Mouse (Mus musculus) CH12.LX (cell line): ENCODE measurements around the gene Slco2b1. TPM values are rescaled to one million over a fixed set of nuclear protein-coding genes. Genes with fewer than 3 reads are reported as not detected.

Experiments
- DNase-seq: peaks from one replicate; pipeline ENCODE4 v3.0.0-alpha.2; 2013; ENCODE audit errors: extremely low read depth
- H3K27ac ChIP-seq: 2 replicates; pipeline ENCODE4 v1.5.1; 2012; ENCODE audit warnings: low read depth, mild to moderate bottlenecking, control low read depth, moderate library complexity; ENCODE audit not compliant: insufficient read depth
- H3K27me3 ChIP-seq: replicated peaks from 2 replicates; pipeline ENCODE3; 2012; ENCODE audit warnings: inconsistent platforms
- H3K36me3 ChIP-seq, 2 experiments: replicated peaks in 1 of 2; 2 replicates each; pipeline versions ENCODE3 to v1.6.1; 2012; ENCODE audit warnings: inconsistent platforms in 1 of 2, low read length in 1 of 2, mild to moderate bottlenecking in 1 of 2, mixed read lengths in 1 of 2, moderate library complexity in 1 of 2; ENCODE audit not compliant: control insufficient read depth in 1 of 2, insufficient read depth in 1 of 2
- H3K4me1 ChIP-seq, 2 experiments: 2 replicates each; pipeline ENCODE4 v1.6.1; 2012; ENCODE audit warnings: inconsistent platforms in 1 of 2, moderate library complexity in 1 of 2; ENCODE audit not compliant: insufficient read depth in 2 of 2, control insufficient read depth in 1 of 2
- H3K4me2 ChIP-seq: 2 replicates; pipeline ENCODE4 v1.6.1; 2012; ENCODE audit warnings: low read depth, mild to moderate bottlenecking, control low read depth; ENCODE audit not compliant: poor library complexity, insufficient read depth, severe bottlenecking
- H3K4me3 ChIP-seq, 3 experiments: fragments of 150-350 bp in 1 of 3; sonication (generic) in 1 of 3; replicated peaks in 1 of 3; 2 replicates each; pipeline versions ENCODE3 to v1.5.1; 2011 to 2012; ENCODE audit warnings: low read depth in 2 of 3, low read length in 2 of 3, mild to moderate bottlenecking in 2 of 3, moderate library complexity in 2 of 3, control low read depth in 1 of 3, improper control_type of control experiment in 1 of 3, inconsistent platforms in 1 of 3, mixed read lengths in 1 of 3; ENCODE audit not compliant: poor library complexity in 1 of 3
- H3K79me2 ChIP-seq: replicated peaks from 2 replicates; pipeline ENCODE4 v1.6.1; 2012; ENCODE audit warnings: mild to moderate bottlenecking, moderate library complexity; ENCODE audit not compliant: control insufficient read depth, poor library complexity, insufficient read depth, severe bottlenecking; ENCODE audit errors: extremely low read depth
- H3K9ac ChIP-seq: 2 replicates; pipeline ENCODE4 v1.6.1; 2012; ENCODE audit warnings: low read depth, mild to moderate bottlenecking, control low read depth, moderate library complexity; ENCODE audit not compliant: insufficient read depth
- H3K9me3 ChIP-seq: replicated peaks from 2 replicates; pipeline ENCODE3; 2012; ENCODE audit warnings: low read length, inconsistent platforms, mixed read lengths
- CTCF ChIP-seq, 2 experiments: IDR thresholded peaks in 1 of 2; conservative IDR thresholded peaks in 1 of 2; 2 replicates each; pipeline ENCODE4 v1.5.1; 2011 to 2012; ENCODE audit warnings: low read depth in 2 of 2, low read length in 2 of 2, improper control_type of control experiment in 1 of 2, inconsistent platforms in 1 of 2, mild to moderate bottlenecking in 1 of 2, moderate library complexity in 1 of 2
- ETS1 ChIP-seq: conservative IDR thresholded peaks from 2 replicates; pipeline ENCODE4 v1.6.1; 2012; ENCODE audit warnings: low read depth, mild to moderate bottlenecking, inconsistent platforms, low read length, improper control_type of control experiment, moderate library complexity
- HCFC1 ChIP-seq: IDR thresholded peaks from 2 replicates; pipeline ENCODE4 v1.6.1; 2012; ENCODE audit warnings: low read depth, mild to moderate bottlenecking, inconsistent platforms, low read length, improper control_type of control experiment
- IRF4 ChIP-seq: IDR thresholded peaks from 2 replicates; pipeline ENCODE4 v1.6.1; 2014; ENCODE audit warnings: low read depth, mild to moderate bottlenecking, inconsistent platforms, low read length, improper control_type of control experiment
- JUN ChIP-seq: IDR thresholded peaks from 2 replicates; pipeline ENCODE4 v1.6.1; 2011; ENCODE audit warnings: low read depth, mild to moderate bottlenecking, low read length, improper control_type of control experiment, moderate library complexity; ENCODE audit not compliant: insufficient read depth
- JUND ChIP-seq: conservative IDR thresholded peaks from 2 replicates; pipeline ENCODE4 v1.6.1; 2011; ENCODE audit warnings: low read depth, low read length, improper control_type of control experiment
- KAT2A ChIP-seq: IDR thresholded peaks from 2 replicates; pipeline ENCODE4 v1.6.1; 2012; ENCODE audit warnings: low read length, improper control_type of control experiment, inconsistent platforms; ENCODE audit not compliant: insufficient replicate concordance
- MAFK ChIP-seq: IDR thresholded peaks from 2 replicates; pipeline ENCODE4 v1.6.1; 2011; ENCODE audit warnings: low read length, improper control_type of control experiment; ENCODE audit not compliant: insufficient replicate concordance
- MAZ ChIP-seq: IDR thresholded peaks from 2 replicates; pipeline ENCODE4 v1.6.1; 2012; ENCODE audit warnings: low read depth, mild to moderate bottlenecking, inconsistent platforms, low read length, improper control_type of control experiment, moderate library complexity
- MEF2A ChIP-seq: IDR thresholded peaks from 2 replicates; pipeline ENCODE4 v1.6.1; 2014; ENCODE audit warnings: low read depth, mild to moderate bottlenecking, inconsistent platforms, low read length, improper control_type of control experiment, borderline replicate concordance
- MYC ChIP-seq: IDR thresholded peaks from 2 replicates; pipeline ENCODE4 v1.6.1; 2011; ENCODE audit warnings: low read depth, mild to moderate bottlenecking, improper control_type of control experiment, low read length
- NELFE ChIP-seq: IDR thresholded peaks from 2 replicates; pipeline ENCODE4 v1.6.1; 2011; ENCODE audit warnings: low read depth, low read length, improper control_type of control experiment
- NRF1 ChIP-seq: IDR thresholded peaks from 2 replicates; pipeline ENCODE4 v1.6.1; 2014; ENCODE audit warnings: low read depth, mild to moderate bottlenecking, inconsistent platforms, low read length, improper control_type of control experiment, moderate library complexity
- PAX5 ChIP-seq: IDR thresholded peaks from 2 replicates; pipeline ENCODE4 v1.6.1; 2012; ENCODE audit warnings: low read length, inconsistent platforms, mixed read lengths
- POLR2AphosphoS2 ChIP-seq: IDR thresholded peaks from 2 replicates; pipeline ENCODE4 v1.6.1; 2011; ENCODE audit warnings: low read depth, low read length, improper control_type of control experiment
- RAD21 ChIP-seq: IDR thresholded peaks from 2 replicates; pipeline ENCODE4 v1.6.1; 2011; ENCODE audit warnings: low read depth, mild to moderate bottlenecking, low read length, improper control_type of control experiment, moderate library complexity
- SMC3 ChIP-seq: IDR thresholded peaks from 2 replicates; pipeline ENCODE4 v1.6.1; 2011; ENCODE audit warnings: low read depth, low read length, improper control_type of control experiment
- TBP ChIP-seq: conservative IDR thresholded peaks from 2 replicates; pipeline ENCODE4 v1.6.1; 2011; ENCODE audit warnings: low read depth, low read length, improper control_type of control experiment
- UBTF ChIP-seq: IDR thresholded peaks from 2 replicates; pipeline ENCODE4 v1.6.1; 2012; ENCODE audit warnings: low read depth, mild to moderate bottlenecking, inconsistent platforms, low read length, improper control_type of control experiment, moderate library complexity
- ZC3H11A ChIP-seq: IDR thresholded peaks from 2 replicates; pipeline ENCODE4 v1.6.1; 2012; ENCODE audit warnings: low read depth, mild to moderate bottlenecking, inconsistent platforms, low read length, improper control_type of control experiment
- dilution Hi-C: fragments of 300-500 bp; cut with MboI; formaldehyde crosslinking; loops from 2 replicates; pipeline ENCODE4 v1.14.3; 2020; ENCODE audit warnings: low sequenced_read_pairs; ENCODE audit not compliant: extremely low pct_unique_long_range_greater_than_20kb, extremely low pct_ligation_motif_present
- in situ Hi-C: fragments of 300-500 bp; cut with MboI; formaldehyde crosslinking; loops from 3 replicates; pipeline ENCODE4 v1.14.3; 2019; ENCODE audit warnings: low sequenced_read_pairs, low pct_ligation_motif_present, low pct_unique_long_range_greater_than_20kb, mixed read lengths
- polyA plus RNA-seq: library from polyadenylated mRNA; unstranded; fragments of >175 nt; gene quantifications from 2 replicates; pipeline ENCODE4 v1.2.1, GENCODE M21; 2012; ENCODE audit warnings: low read depth; ENCODE audit not compliant: insufficient read length
- total RNA-seq, 2 experiments: library from RNA; depleted of rRNA; stranded (reverse); fragments of 300-350 nt in 1 of 2; fragments of >200 nt in 1 of 2; gene quantifications; 2 replicates each; pipeline ENCODE4 v1.2.3; 2012 to 2014

Gene Slco2b1
- total and polyA plus RNA-seq, 3 experiments: 0.08 to 0.11 TPM; not detected in 1

GRCm38 (mm10) chr7:99661071-99661470 is 50.1 kb downstream of the Slco2b1 start:
- TF ChIP-seq PAX5 (no peak), ETS1 (no peak), HCFC1 (no peak), JUN (no peak), NELFE (no peak), KAT2A (no peak), UBTF (no peak), JUND (no peak), POLR2AphosphoS2 (no peak), MAFK (no peak), TBP (no peak), SMC3 (no peak)
- Histone ChIP-seq H3K36me3 (no peaks in the 10 kb centered on the region), H3K27me3 (peaks cover 2% of the 10 kb centered on the region), H3K27ac (no peak overlapping the region), H3K9me3 (no peaks in the 10 kb centered on the region), H3K4me2 (no peak overlapping the region), H3K9ac (no peak overlapping the region), H3K4me3 (no peak overlapping the region), H3K4me1 (peaks cover 11 to 26% of the 10 kb centered on the region in 2 experiments), H3K79me2 (no peaks in the 10 kb centered on the region)
- dilution Hi-C loops: no loop called here
- no peak for DNase-seq
- in situ Hi-C loops: loop anchor here (5.0 kb wide), 2 partner anchors 51 to 136 kb away; partner anchors contain the start of gene Slco2b1

GRCm38 (mm10) chr7:99659379-99660029 is 51.6 kb downstream of the Slco2b1 start:
- Histone ChIP-seq H3K4me2 (no peak overlapping the region), H3K79me2 (no peaks in the 10 kb centered on the region), H3K4me3 (no peak overlapping the region), H3K36me3 (no peaks in the 10 kb centered on the region), H3K27me3 (peaks cover 4% of the 10 kb centered on the region), H3K9me3 (no peaks in the 10 kb centered on the region), H3K4me1 (peaks cover 0 to 10% of the 10 kb centered on the region in 2 experiments; a peak in 2 of 4 replicates), H3K9ac (no peak overlapping the region), H3K27ac (no peak overlapping the region)
- in situ Hi-C loops (loop anchor here (5.0 kb wide), 2 partner anchors 53 to 138 kb away; partner anchors contain the start of gene Slco2b1), dilution Hi-C loops (no loop called here)
- TF ChIP-seq RAD21 (peak; percentile 92), MAZ (peak; percentile 78), NRF1 (no peak), MEF2A (0 out of 2 replicates have a peak, but pooled peaks have one; percentile 36), ZC3H11A (peak; percentile 88), SMC3 (peak; percentile 98), MYC (no peak), IRF4 (peak; percentile 43; the same call in 1 of the 2 replicates), CTCF (conservative IDR thresholded peaks at IDR 0.05 in 1 of 2, IDR thresholded peaks at IDR 0.05 in 1 of 2; ENCODE audit: low read depth in 2 of 2, low read length in 2 of 2) (peak; percentile 64 to 95; a peak in 3 of 4 replicates), NELFE (0 out of 2 replicates have a peak, but pooled peaks have one; percentile 17)
- DNase-seq: peak; percentile 71
